Mouse (Mus musculus) gastrocnemius, adult 18-20 months (tissue): Measurements from ENCODE around the gene Bach1. TPM values are rescaled to one million over a fixed set of nuclear protein-coding genes. Genes with fewer than 3 reads are reported as not detected.

Experiments
- DNase-seq: peaks from one replicate; pipeline ENCODE4 v3.0.0; 2021; ENCODE audit warnings: low spot score
- total RNA-seq, 2 experiments: library from RNA; stranded (reverse); gene quantifications; 2 replicates each; pipeline ENCODE4 v1.2.3; 2021

Bach1 gene
- total RNA-seq, 2 experiments from 2014 or later: 20.1 to 21.7 TPM

- DNase-seq: no peak
Observed at GRCm38 (mm10) chr16:87737842-87738639, 39.3 kb downstream of the Bach1 start.

- DNase-seq: no peak
Observed at GRCm38 (mm10) chr16:87741034-87741715, 42.4 kb downstream of the Bach1 start.

GRCm38 (mm10) chr16:87743661-87744060 lies 44.9 kb downstream of the Bach1 start:
- no peak for DNase-seq

DNA sequence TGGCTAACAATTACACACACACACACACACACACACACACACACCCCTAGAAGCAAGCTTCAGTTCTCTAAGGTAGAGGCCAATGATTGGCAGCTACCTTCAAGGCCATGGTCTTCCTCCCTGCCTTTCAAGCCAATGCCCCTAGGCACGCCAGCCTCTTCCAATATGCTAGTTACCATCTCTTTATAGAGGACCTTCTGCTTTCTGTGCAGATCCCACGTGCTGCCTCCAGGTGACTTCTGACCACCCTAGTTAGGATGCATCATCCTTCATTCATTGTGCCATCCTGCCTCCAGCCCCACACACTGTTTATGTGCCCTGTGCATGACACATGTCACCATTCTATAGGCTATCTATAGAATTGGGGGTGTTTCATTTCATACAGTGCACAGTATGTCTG lies 45.6 kb downstream of the Bach1 start:
- no peak for DNase-seq

- no peak for DNase-seq
Observed at GRCm38 (mm10) chr16:87745192-87745945, 46.6 kb downstream of the Bach1 start.

DNA sequence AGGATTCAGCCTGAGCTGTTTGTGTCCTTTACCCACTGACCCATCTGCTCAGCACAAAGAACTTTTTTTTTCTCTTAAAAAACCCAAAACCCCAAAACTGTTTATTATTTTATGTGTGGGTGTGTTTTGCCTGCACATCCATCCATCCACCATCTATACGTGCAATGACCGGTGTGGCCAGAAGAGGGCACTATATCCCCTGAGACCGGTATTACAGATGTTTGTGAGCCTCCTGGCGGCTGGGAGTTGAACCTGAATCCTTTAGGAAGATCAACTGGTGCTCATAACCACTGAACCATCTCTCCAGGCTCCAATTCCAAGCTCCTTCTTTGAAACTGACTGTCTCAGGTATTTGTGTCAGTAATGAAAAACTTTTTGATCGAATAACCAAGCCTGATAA lies 48.0 kb downstream of the Bach1 start:
- DNase-seq: peak; percentile 67

GRCm38 (mm10) chr16:87751243-87751642 lies 52.5 kb downstream of the Bach1 start:
- no peak for DNase-seq

- DNase-seq: no peak
Observed at GRCm38 (mm10) chr16:87752482-87752881, 53.7 kb downstream of the Bach1 start.

DNA sequence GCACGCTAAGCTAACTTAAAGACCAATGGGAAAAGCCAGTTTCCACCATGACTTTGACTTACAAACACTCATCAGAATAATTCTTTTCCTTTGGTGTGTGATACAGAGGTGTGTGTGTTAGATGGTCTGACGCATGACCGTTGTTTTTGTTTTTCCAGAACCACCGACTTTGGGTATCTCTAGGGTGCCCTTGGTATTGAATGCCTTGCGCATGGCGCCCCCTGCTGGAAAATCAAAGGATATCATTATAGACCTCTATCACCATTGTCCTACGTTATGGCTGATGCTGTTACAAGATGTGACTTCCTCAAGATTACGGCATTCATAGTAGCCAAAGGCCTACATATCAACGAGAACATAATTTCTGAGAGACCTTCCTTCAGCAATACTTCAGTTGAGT lies 56.1 kb downstream of the Bach1 start:
- peak; percentile 62 for DNase-seq

GRCm38 (mm10) chr16:87755915-87756314 lies 57.2 kb downstream of the Bach1 start:
- DNase-seq: no peak

- DNase-seq: no peak
Observed at GRCm38 (mm10) chr16:87758016-87758415, 59.3 kb downstream of the Bach1 start.

GRCm38 (mm10) chr16:87764668-87765109 lies 65.9 kb downstream of the Bach1 start:
- DNase-seq: no peak

- no peak for DNase-seq
Observed at GRCm38 (mm10) chr16:87765984-87766383, 67.2 kb downstream of the Bach1 start.

GRCm38 (mm10) chr16:87770576-87770975 lies 71.8 kb downstream of the Bach1 start:
- DNase-seq: no peak

DNA sequence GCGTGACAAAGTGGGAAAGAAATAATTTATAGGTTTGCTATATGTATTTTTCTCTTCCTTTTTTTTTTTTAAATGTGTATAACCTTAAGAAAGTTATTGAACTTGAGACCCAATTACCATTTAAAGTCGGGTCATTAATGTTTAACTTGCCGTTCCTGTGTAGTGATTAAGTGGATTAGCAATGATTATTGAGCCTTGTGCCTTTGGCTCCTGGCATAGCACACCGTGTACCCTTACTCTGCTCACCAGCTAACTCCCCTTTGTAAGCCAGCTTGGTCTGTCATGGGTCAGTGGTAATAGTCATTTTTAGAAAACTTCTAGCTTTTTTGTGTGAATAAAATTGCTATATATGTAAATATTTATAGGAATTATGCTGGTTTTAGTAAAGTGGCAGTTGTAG lies 73.2 kb downstream of the Bach1 start:
- no peak for DNase-seq

- no peak for DNase-seq
Observed at GRCm38 (mm10) chr16:87774398-87774797, 75.7 kb downstream of the Bach1 start.

GRCm38 (mm10) chr16:87777373-87777772 lies 78.6 kb downstream of the Bach1 start:
- no peak for DNase-seq

DNA sequence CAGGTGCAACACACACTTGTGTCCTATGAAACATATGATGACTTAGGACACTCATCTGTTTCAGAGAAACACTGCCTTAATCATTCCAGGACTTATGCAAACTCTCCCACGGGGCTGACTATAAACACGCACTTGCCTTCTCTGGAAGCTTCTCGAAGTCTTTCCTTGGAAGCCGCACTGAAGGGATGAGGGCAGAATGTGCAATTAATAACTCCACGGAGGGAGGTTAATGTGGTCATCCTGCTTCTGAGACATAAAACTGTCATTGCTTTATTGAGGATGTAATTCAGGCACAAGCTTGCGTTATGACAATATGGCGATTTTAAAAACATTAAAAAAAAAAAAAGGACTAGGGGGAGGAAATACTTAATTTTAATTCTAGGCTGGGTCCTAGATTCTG lies 82.9 kb downstream of the Bach1 start:
- no peak for DNase-seq
